Mouse (Mus musculus) embryo, embryonic 9.5 days (tissue): ENCODE measurements around the gene Abhd11.
"Not testable (repeated sequence)": the region's sequence is repeated elsewhere in the genome, so short reads cannot be mapped to it uniquely, and the experiment has no call there.

Experiments used
- DNase-seq: peaks from one replicate; pipeline ENCODE4 v3.0.0-alpha.2; 2017; ENCODE audit errors: extremely low spot score

Abhd11 gene

GRCm38 (mm10) chr5:135008671-135009589, at the start of gene Abhd11:
Gene Abhd11 (plus strand): TSS chr5:135009152.
- peak; percentile 98 for DNase-seq

- no peak for DNase-seq
These were observed 48.5 kb upstream of the Abhd11 start for GRCm38 (mm10) chr5:134960430-134960829.

- DNase-seq = no peak
These were observed 47.4 kb upstream of the Abhd11 start for GRCm38 (mm10) chr5:134961519-134961918.

- DNase-seq = no peak
These were observed 45.4 kb upstream of the Abhd11 start for GRCm38 (mm10) chr5:134963546-134963945.

GRCm38 (mm10) chr5:134964655-134965054, 44.3 kb upstream of the Abhd11 start:
- not testable (repeated sequence) for DNase-seq

GRCm38 (mm10) chr5:134965473-134965851, 43.5 kb upstream of the Abhd11 start:
- peak; percentile 75 for DNase-seq

- DNase-seq = peak; percentile 61
These were observed 42.8 kb upstream of the Abhd11 start for GRCm38 (mm10) chr5:134965852-134966821.

- no peak for DNase-seq
These were observed 41.6 kb upstream of the Abhd11 start for GRCm38 (mm10) chr5:134967164-134967944.

GRCm38 (mm10) chr5:134970671-134971070, 38.3 kb upstream of the Abhd11 start:
- DNase-seq = no peak

- DNase-seq = no peak
These were observed 35.9 kb upstream of the Abhd11 start for GRCm38 (mm10) chr5:134973081-134973480.

- DNase-seq = no peak
These were observed 35.4 kb upstream of the Abhd11 start for GRCm38 (mm10) chr5:134973526-134973925.

- DNase-seq = no peak
These were observed 34.7 kb upstream of the Abhd11 start for GRCm38 (mm10) chr5:134974294-134974693.

- no peak for DNase-seq
These were observed 34.0 kb upstream of the Abhd11 start for GRCm38 (mm10) chr5:134974921-134975320.

GRCm38 (mm10) chr5:134976164-134976563, 32.8 kb upstream of the Abhd11 start:
- no peak for DNase-seq

GRCm38 (mm10) chr5:134976577-134977250, 32.2 kb upstream of the Abhd11 start:
- DNase-seq = no peak

- no peak for DNase-seq
These were observed 31.1 kb upstream of the Abhd11 start for GRCm38 (mm10) chr5:134977837-134978236.

GRCm38 (mm10) chr5:134981149-134981548, 27.8 kb upstream of the Abhd11 start:
- DNase-seq = no peak

- DNase-seq = no peak
These were observed 25.8 kb upstream of the Abhd11 start for GRCm38 (mm10) chr5:134983111-134983510.

- peak; percentile 37 for DNase-seq
These were observed 25.2 kb upstream of the Abhd11 start for GRCm38 (mm10) chr5:134983771-134984170.

GRCm38 (mm10) chr5:134985633-134986297, 23.2 kb upstream of the Abhd11 start, which contains the start of gene Cldn3:
Gene Cldn3 (plus strand): TSS chr5:134986214.
- DNase-seq = peak; percentile 45
